Mouse (Mus musculus) urinary bladder, adult 18-20 months (tissue): ENCODE data around the gene Ddost.

Experiments used
- DNase-seq, 2 experiments: peaks; one replicate each; pipeline ENCODE4 v3.0.0; 2022; ENCODE audit warnings: low spot score in 2 of 2, mixed read lengths in 2 of 2

The Ddost gene

DNA sequence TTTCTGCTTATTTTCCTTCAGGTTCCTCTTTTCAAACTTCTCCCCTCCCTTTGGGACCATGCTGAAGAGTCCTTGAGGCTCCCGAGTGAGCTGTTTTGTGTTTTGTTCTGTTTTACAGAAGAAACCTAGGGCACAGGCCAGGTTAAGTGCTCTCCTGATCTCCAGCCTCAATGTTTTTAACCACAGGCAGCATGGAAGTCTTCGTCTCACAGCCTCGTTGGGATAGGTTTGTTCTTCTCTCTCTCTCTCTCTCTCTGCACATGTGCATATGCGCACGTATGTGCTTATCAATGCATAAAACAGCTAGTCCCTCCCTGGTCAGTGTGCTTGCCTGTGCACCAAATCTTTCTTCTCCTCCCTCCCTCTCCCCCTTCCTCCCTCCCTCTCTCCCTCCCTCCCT lies 32.3 kb downstream of the Ddost start:
- DNase-seq = no peak

DNA sequence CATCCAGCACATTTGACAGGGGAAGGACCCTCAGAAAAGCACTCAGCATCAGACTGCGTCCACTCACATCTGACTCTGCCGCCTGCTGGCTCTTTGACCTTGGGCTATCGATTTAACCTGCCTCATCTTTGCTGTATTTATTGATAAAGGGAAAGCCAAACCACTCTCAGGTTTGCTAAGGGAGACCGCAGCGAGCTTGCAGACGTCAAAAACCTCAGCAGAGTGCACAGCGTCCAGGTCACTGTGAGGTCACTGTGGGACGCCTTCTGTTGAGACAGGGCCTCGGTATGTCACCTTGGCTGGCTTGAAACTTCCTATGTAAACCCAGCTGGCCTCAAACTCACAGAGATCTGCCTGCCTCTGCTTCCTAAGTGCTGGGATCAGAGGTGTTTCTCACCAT lies 32.8 kb downstream of the Ddost start:
- DNase-seq = no peak

DNA sequence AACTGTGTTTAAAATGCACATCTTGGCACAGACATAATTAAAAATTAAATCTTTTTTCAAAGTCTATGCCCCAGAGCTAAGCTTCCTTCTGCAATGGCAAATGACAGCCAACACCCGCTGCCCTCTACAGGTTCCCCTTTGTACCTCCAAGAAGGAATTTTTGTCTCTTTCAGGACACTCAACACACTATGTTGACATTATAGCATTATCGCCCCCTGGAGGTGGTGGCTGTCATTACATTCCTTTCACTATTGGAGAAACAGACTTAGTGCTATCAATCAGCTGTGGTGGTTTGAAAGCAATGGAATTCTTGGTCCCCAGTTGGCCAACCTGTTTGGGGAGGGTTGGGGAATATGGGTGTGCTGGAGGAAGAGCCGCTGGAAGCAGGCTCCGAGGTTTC lies 35.4 kb downstream of the Ddost start:
- DNase-seq = no peak

DNA sequence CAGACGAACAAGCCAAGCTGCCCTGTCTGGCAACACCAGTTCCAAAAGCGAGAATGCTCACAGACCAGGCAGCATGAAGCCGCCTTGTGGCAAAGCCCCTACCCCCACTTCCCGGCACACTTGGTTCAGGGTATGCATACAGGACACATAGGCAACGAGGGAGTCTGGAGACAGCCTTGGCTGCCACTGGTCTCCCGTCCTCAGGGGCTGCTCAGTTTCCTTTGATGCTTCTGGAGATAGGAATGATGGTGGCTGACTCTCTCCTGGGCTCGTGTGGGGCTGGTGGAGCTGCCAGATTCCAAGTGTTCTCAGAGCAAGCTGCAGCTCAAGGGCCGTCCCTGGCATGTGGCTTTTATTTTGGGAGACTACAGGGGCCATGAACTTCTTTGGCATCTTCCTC lies 36.9 kb downstream of the Ddost start:
- DNase-seq = no peak

DNA sequence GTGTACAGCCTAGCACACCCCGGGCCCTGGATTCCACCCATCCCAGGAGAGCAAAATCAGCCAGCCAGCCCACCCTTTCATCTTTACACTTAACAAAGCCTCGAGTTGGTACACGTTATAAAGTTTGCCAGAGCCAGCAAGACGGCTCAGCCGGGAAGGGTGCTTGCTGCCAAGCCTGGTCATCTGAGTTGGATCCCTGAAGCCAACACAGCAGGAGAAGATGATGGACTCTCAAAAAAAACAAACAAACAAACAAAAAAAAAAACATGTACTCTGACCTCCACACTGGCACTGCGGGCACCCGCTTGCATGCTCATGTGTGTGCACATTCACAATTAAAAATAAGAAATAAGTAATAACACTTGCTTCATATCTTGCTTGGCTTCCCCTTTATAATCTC lies 37.5 kb downstream of the Ddost start:
- DNase-seq = no peak

DNA sequence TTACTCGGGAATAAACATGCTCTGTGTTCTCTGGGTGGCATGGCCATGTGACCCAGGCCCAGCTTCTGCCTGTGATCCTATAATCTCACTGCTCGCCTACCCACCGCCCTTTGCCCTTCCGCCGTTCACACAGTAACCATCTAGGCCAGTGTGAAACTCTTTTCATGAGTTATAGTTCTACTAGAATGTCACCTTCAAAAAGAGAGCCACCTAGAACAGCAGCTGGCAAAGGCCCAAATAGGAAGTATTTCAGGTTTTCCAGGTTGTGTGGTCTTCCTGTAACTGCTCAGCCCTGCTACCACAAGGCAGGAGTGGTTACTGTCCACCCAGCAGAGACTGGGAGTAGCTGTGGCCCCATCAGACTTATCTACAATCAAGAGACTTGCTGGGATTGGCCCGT lies 38.2 kb downstream of the Ddost start:
- peak in 1 of 2 experiments; percentile 30 for DNase-seq

DNA sequence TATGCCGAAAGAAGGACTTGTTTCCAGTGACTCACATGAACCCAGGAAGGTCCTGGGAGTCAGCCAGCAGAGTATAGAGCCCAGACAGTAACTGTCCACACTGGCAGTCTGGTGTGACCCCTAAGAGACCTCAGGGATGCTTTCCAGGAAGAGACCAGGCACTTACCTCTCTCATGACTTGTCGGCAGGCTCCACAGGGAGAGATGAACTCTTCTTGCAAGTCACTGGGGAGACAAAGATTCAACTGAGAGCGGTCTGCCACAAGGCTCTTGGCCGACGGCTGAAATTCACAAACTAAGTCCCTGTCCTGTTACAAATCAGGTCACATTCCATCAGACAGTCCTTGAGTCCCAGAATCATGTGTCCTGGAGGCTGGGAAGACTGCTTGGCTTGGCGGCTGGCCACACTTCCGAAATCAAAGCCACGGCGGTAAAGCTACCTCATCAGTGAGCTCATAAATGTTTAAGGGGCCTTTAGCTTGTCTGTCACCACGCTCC lies 38.9 kb downstream of the Ddost start:
- DNase-seq = no peak

DNA sequence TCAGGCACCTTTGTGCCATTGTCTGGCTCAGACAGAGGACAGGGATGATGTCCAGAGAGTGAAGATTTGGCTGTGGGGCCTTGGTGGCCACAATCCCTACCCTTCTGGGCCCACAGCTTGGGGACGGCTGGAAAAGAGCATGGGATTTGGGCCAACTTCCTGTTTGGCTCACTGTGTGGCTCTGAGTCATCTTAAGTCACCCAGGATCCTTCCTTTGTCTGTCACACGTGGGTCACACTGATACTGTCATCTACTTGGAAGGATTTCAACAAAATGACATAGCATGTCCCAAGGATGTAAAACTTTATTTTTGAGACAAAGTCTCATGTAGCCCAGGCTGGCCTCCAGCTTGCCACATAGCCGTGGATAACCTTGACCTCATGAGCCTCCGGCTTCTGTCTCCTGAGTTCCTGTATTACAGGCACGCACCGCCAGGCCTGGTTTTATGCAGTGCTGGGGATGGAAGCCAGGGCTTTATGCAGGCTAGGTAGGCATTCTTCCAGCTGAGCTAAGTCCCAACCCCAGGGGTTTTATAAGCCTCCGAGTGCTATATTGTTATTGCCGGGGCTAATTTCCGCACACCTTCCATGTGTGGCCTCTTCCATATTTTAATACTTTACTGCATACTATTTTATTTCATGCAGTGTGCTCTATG lies 40.5 kb downstream of the Ddost start:
- DNase-seq = no peak

DNA sequence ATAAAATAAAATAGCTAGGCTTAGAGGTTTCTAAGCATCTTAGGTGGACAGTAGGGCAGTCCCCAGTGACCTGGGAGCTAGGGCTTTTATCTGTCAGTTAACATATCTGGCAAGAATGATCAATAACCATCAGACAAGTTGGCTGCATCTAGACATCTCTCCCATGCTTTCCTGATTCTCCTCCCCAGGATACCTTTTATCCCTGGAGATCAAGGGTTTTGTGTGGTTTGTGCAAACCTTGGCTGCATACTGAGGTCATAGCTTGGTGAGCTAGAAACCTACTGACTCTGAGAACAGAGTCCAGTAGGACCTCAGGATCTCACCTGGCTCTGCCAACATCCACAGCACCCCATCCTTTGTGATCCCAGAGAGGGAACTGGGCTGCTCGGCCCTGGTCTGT lies 42.8 kb downstream of the Ddost start:
- DNase-seq = no peak

DNA sequence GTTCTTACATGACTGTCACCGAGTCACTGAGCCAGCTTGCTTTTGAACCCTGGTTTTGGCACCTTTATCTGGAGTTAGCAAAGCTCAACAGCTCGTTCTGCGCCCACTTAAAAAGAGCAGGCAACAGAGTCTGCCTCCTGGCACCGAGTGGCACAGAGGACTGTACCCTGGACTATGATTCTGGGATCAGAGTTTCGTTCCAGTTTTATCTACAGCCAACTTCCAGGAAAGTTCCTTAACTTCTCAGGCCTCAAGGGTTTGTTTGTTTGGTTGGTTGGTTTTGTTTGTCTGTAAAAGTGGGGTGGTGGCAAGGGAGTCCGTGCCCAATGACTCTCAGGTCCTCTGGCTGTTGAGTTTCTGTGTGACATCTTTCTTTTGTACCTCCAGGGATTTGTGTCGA lies 44.2 kb downstream of the Ddost start:
- no peak for DNase-seq

DNA sequence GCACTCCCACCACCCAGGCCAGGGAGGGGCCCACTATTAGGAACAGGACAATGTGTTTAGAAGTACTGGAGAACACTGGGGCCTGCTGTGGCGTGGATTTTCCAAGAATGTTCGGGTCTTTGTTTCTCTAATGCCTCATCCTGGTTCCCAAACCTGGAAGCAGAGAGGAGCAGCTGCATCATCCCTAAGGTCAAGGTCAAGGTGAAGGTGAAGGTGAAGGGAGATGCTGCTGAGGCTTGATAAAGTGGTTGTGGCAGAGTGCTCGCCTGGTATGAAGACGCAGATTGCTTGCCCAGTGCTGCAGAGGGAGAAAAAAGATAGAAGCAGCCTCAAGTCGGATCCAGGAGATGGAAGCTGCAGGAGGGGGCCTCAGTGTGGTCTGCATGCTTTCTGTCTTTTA lies 47.3 kb downstream of the Ddost start:
- DNase-seq = no peak

DNA sequence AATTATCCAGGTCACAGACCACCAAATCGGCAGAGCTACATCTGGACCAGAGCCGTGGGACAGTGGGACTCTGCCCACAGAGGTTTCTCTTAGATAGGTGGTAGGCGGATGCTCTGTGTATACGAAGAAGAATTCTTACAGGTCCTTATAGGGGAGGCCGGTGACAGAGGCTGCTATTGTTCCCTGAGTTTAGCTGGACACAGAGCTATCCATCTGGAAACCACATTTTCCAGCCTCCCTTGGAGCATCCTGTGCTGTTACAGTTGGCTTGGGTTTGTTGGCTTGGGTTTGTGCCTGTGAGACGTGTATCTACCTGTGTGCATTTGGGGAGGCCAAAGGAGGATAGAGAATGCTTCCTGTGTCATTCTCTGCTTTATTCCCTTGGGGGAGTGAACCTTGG lies 48.2 kb downstream of the Ddost start:
- DNase-seq = no peak

DNA sequence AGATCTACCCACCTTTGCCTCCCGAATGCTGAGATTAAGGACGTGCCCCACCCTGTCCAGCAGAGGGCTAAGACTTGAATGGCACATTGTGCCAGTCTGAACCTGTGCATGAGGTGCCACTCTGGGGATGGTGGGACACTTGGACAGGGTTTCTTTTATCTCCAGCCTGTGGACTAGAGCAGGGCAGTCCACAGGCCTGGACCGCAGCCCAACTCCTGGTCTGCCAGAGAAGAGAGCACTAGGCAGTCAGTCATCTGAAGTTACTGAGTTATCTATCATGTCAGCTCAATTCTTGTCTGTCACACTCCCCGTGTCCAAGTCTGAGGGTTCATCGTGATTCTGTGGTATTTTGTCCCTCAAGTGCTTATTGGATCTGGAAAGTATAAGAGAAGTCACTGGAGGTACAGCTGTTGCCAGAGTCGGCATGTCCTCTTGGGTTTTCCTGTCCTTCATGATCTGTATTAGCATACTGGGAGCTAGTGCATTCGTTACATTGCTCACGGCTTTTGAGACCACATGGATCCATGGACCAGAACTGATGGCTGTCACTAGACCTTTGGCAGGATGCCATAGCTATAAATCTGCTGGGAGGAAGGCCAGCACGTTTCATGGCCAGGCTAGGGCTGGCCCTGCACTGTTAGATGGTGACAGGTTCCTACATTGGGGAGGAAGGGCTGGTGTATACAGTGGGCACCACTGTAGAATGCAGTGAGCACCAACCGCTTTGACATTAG lies 49.1 kb downstream of the Ddost start:
- no peak for DNase-seq

DNA sequence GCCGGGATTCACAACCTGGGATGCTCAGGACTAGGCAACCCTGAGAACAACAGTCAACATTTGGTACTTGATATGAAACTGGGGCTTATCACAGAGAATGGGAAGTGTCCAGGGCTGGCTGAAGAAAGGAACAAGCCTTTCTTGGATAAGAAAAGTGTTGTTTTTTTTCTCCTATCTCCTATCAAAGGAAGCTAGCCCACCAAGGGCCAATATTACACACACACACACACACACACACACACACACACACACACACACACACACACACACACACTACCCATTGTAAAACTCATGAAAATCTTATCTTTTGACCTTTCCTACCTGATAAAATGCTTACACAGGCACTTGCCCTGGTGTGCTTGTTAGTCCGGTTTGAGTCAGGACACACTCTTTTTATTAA lies 51.0 kb downstream of the Ddost start:
- DNase-seq = no peak

DNA sequence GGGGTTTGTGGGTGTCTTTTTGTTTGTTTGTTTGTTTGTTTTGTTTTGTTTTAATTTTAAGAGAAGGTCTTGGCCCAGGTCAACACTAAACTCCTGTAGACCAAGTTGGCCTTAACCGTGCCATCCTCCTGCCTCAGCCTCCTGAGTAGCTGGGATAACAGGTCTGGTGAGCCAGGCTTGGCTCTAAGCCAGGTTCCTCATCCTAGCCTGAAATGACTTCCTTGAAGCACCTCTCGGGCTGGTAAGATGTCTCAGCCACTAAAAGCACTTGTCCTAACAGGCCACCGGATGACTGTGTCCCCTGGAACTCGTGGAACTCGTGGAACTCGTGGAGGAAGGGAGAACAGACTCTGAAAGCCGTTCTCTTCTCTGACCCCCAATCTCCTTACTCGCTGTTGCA lies 51.6 kb downstream of the Ddost start:
- DNase-seq = peak; percentile 54 to 55

DNA sequence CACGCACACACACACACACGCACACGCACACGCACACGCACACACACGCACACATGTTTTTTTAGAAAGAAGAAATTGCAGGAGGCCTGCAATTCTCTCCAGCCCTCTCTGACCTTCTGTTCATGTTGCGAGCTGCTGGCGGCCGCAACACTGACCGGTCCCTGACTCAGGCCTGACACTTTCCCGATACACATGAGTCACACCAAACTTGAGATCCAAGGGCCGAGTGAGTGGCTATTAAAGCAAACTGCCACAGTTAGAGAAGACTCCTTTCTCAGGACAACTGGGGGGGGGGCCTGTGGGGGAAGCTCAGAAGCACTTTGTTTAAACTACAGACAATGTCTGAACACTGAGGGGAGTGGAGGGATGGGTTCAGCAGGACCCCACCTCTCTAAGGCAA lies 52.0 kb downstream of the Ddost start:
- peak in 1 of 2 experiments; percentile 57 for DNase-seq

DNA sequence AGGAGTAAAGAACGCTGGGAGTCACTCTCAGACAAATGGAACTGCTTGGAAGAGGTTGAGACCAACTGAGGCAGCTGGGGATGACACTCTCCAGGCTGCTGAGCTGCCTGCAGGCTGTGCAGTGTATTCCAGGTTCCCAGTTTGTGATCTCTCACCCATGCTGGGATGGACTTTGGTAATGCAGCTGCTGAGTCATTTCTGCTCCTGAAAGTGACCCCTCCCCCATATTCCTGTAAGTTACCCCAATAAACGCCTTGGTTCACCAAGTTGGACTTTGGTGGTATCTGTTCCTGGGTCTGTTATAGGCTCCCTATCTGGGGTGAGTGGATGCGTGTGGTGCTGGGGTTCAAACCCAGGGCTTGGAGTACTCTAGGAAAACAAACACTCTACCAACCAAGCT lies 53.6 kb downstream of the Ddost start:
- DNase-seq = no peak

DNA sequence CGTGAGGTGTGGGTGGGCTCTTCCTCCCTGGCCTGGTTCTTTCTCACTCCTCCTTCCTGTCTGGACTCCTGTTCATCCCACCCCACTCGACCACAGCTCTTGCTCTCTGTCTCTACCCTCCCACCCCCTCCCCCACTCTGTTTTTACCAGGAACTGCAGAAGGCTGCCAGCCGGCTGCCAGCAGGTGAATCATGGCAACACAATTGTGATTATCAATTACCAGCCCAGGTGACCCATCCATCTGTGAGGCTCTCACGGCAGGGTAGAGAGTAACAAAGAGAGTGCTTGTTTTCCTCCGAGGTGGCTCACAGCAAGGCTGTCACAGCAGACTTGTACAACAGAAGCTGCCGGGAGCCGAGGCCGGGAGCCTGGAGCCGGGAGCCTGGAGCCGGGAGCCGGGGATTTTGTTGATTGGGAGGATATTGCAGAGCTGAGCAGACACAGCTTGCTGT lies 56.9 kb downstream of the Ddost start:
- DNase-seq = no peak
